Mouse (Mus musculus): Measurements from ENCODE around the gene Daw1. TPM values are rescaled to one million over a fixed set of nuclear protein-coding genes. Genes with fewer than 3 reads are reported as not detected.

Gene Daw1
- polyA plus RNA-seq, 1 experiment from 2014 or later: 0.28 TPM

DNA sequence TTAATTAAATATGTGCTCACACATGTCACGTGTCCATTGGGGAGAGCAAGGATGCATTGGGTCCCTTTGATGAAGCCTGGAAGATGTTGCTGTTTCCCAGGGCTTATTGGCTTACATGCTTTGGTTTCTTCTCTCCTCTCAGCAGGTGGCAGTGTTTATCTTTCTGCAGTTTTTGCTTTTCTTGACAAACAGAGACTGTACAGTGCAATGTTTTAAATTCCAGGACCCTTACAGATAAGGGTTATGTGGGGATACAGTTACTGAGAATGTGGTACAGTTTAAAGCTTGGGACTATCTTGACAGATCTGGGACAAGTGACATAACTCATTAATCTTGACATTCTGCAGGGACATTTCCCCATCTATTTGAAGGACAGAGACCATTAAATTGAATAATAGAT lies 58.7 kb downstream of the Daw1 start:
- no peaks in the 10 kb centered on the region for H3K27me3 ChIP-seq
- H3K9me3 ChIP-seq: no peaks in the 10 kb centered on the region
- no peak overlapping the region for H3K4me2 ChIP-seq
- WGBS: 72% methylated on average over 1 of the region's 1 CpGs
- no peak overlapping the region for H3K27ac ChIP-seq (replicated peaks)
- no peak for ATAC-seq (ENCODE audit: low read depth)
- no peak overlapping the region for H3K9ac ChIP-seq
- H3K4me3 ChIP-seq: no peak overlapping the region
- no peaks in the 10 kb centered on the region for H3K4me1 ChIP-seq (replicated peaks)
- no peaks in the 10 kb centered on the region for H3K36me3 ChIP-seq

- no peak overlapping the region for H3K4me3 ChIP-seq
- ATAC-seq (ENCODE audit: low read depth): no peak
- 78% methylated on average over 1 of the region's 1 CpGs for WGBS
- no peak overlapping the region for H3K27ac ChIP-seq (replicated peaks)
- no peak overlapping the region for H3K9ac ChIP-seq
- no peaks in the 10 kb centered on the region for H3K36me3 ChIP-seq
- H3K4me1 ChIP-seq (replicated peaks): no peaks in the 10 kb centered on the region
- no peak overlapping the region for H3K4me2 ChIP-seq
- no peaks in the 10 kb centered on the region for H3K27me3 ChIP-seq
- H3K9me3 ChIP-seq: no peaks in the 10 kb centered on the region
These were observed 63.5 kb downstream of the Daw1 start for GRCm38 (mm10) chr1:83223072-83223471.

GRCm38 (mm10) chr1:83224423-83224960 lies 64.9 kb downstream of the Daw1 start:
- no peaks in the 10 kb centered on the region for H3K9me3 ChIP-seq
- H3K27ac ChIP-seq (replicated peaks): no peak overlapping the region
- no peak for ATAC-seq (ENCODE audit: low read depth)
- H3K4me2 ChIP-seq: no peak overlapping the region
- H3K4me3 ChIP-seq: no peak overlapping the region
- H3K27me3 ChIP-seq: no peaks in the 10 kb centered on the region
- no peak overlapping the region for H3K9ac ChIP-seq
- H3K4me1 ChIP-seq (replicated peaks): no peaks in the 10 kb centered on the region
- no peaks in the 10 kb centered on the region for H3K36me3 ChIP-seq

DNA sequence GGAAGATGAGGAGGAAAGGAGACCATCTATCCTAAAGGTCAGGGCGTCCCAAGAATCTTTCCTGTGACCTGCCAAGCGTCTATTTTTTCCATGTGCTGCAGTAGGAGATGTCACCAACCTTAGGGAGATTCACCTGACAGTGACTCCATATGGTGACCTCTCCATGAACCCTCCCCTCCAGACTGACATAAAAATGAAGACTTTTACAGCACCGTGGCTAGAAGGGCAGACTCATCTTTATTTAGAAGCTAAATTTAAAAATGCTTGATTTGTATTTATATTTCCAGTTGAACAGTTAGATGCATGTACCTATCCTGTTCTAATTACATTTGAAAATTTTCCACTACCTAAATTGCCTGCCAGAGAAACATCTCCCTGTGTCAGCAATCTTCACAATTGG lies 68.4 kb downstream of the Daw1 start:
- WGBS: 71% methylated on average over 3 of the region's 3 CpGs
- H3K27me3 ChIP-seq: no peaks in the 10 kb centered on the region
- H3K4me3 ChIP-seq: no peak overlapping the region
- no peaks in the 10 kb centered on the region for H3K4me1 ChIP-seq (replicated peaks)
- no peak overlapping the region for H3K27ac ChIP-seq (replicated peaks)
- no peak overlapping the region for H3K9ac ChIP-seq
- H3K9me3 ChIP-seq: no peaks in the 10 kb centered on the region
- no peak overlapping the region for H3K4me2 ChIP-seq
- ATAC-seq (ENCODE audit: low read depth): no peak
- H3K36me3 ChIP-seq: no peaks in the 10 kb centered on the region

- no peak for ATAC-seq (ENCODE audit: low read depth)
- H3K4me2 ChIP-seq: no peak overlapping the region
- H3K9ac ChIP-seq: no peak overlapping the region
- H3K27me3 ChIP-seq: no peaks in the 10 kb centered on the region
- H3K36me3 ChIP-seq: no peaks in the 10 kb centered on the region
- no peaks in the 10 kb centered on the region for H3K9me3 ChIP-seq
- 84% methylated on average over 1 of the region's 1 CpGs for WGBS
- H3K4me3 ChIP-seq: no peak overlapping the region
- no peaks in the 10 kb centered on the region for H3K4me1 ChIP-seq (replicated peaks)
- no peak overlapping the region for H3K27ac ChIP-seq (replicated peaks)
These were observed 88.7 kb downstream of the Daw1 start for GRCm38 (mm10) chr1:83248235-83248746.

DNA sequence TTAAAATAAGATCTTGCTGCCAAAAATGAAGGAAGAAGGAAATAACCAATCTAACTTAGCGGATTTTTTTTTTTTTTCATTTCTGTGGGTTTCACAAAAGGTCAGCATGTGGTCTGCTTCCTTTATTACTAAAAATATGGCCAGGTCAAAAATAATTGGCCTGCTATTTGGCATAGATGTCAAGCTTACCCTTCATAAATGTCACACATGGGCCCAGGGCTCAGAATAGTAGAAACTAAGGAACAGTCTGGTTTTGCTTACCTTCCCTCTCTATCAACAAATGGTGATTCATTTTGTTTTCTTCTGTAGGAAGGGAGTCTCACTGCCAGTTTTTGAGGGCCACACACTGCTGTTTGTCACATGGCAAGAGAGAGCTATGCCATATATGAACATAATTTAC lies 92.2 kb downstream of the Daw1 start:
- no peak overlapping the region for H3K4me3 ChIP-seq
- no peak overlapping the region for H3K4me2 ChIP-seq
- H3K4me1 ChIP-seq (replicated peaks): no peaks in the 10 kb centered on the region
- no peaks in the 10 kb centered on the region for H3K9me3 ChIP-seq
- ATAC-seq (ENCODE audit: low read depth): no peak
- no peak overlapping the region for H3K27ac ChIP-seq (replicated peaks)
- H3K36me3 ChIP-seq: no peaks in the 10 kb centered on the region
- no peaks in the 10 kb centered on the region for H3K27me3 ChIP-seq
- H3K9ac ChIP-seq: no peak overlapping the region
- WGBS: 83% methylated on average over 1 of the region's 1 CpGs

Other genes with a start within 250 kb of the Daw1 start
- 0.25 TPM in 1 of 2 replicates, not detected in the other for gene A030005L19Rik, start 246.4 kb upstream of the Daw1 start, polyA plus RNA-seq (2015; fragmentation: Nextera tagmentation; extraction: Ambion mirVana)
- gene A030014E15Rik, start 234.8 kb upstream of the Daw1 start, polyA plus RNA-seq (2015; fragmentation: Nextera tagmentation; extraction: Ambion mirVana): not detected in 2 replicates
- gene Gm6217, start 228.4 kb upstream of the Daw1 start, polyA plus RNA-seq (2015; fragmentation: Nextera tagmentation; extraction: Ambion mirVana): not detected in 2 replicates
- not detected in 2 replicates for gene A030003K21Rik, start 216.4 kb upstream of the Daw1 start, polyA plus RNA-seq (2015; fragmentation: Nextera tagmentation; extraction: Ambion mirVana)
- gene Gm7544, start 203.7 kb upstream of the Daw1 start, polyA plus RNA-seq (2015; fragmentation: Nextera tagmentation; extraction: Ambion mirVana): not detected in 2 replicates
- gene Gm47955, start 199.5 kb upstream of the Daw1 start, polyA plus RNA-seq (2015; fragmentation: Nextera tagmentation; extraction: Ambion mirVana): not detected in 2 replicates
- gene Gm47959, start 159.2 kb upstream of the Daw1 start, polyA plus RNA-seq (2015; fragmentation: Nextera tagmentation; extraction: Ambion mirVana): not detected in 2 replicates
- gene Slc19a3, start 121.3 kb upstream of the Daw1 start, polyA plus RNA-seq (2015; fragmentation: Nextera tagmentation; extraction: Ambion mirVana): 0.49 and 0.68 TPM in 2 replicates
- gene Krtap28-10, start 117.3 kb upstream of the Daw1 start, polyA plus RNA-seq (2015; fragmentation: Nextera tagmentation; extraction: Ambion mirVana): not detected in 2 replicates
- gene Gm47969, start 114.8 kb upstream of the Daw1 start, polyA plus RNA-seq (2015; fragmentation: Nextera tagmentation; extraction: Ambion mirVana): not detected in 2 replicates
- not detected in 2 replicates for gene A030005K14Rik, start 100.4 kb upstream of the Daw1 start, polyA plus RNA-seq (2015; fragmentation: Nextera tagmentation; extraction: Ambion mirVana)
- gene Krtap28-13, start 98.8 kb upstream of the Daw1 start, polyA plus RNA-seq (2015; fragmentation: Nextera tagmentation; extraction: Ambion mirVana): not detected in 2 replicates
- gene Ccl20, start 43.0 kb upstream of the Daw1 start, polyA plus RNA-seq (2015; fragmentation: Nextera tagmentation; extraction: Ambion mirVana): not detected in 2 replicates
- 2.9 and 4.6 TPM in 2 replicates for gene Sphkap, start 248.4 kb downstream of the Daw1 start, polyA plus RNA-seq (2015; fragmentation: Nextera tagmentation; extraction: Ambion mirVana)